Comparison of ENCODE assay signal across 13 mouse cellular contexts in genomic region chr6:55539196-55539595, GRCm38 (mm10).
DNase-seq lines count a peak whose midpoint lies in the region; ATAC-seq and TF ChIP-seq lines count a peak whose summit lies in the region.
"Had no signal": no experiment of that assay in that cellular context is flagged by ENCODE, and none has a peak within 500 bp of the region (broad histone marks: within the 10 kb centered on the region; RNA-seq: fewer than 3 reads in every experiment).

No protein-coding gene starts in this region.

- H3K4me3 ChIP-seq in midbrain, embryonic 10.5 days, result 0 out of 2 replicates have a peak overlapping the region, but pooled peaks have one; percentile 11
- no peak overlapping the region for H3K4me3 ChIP-seq in lung, postnatal 0 days (ENCODE audit: low read depth, low read length)
- no peak overlapping the region for H3K4me3 ChIP-seq in intestine, embryonic 16.5 days (ENCODE audit: low read length)
- H3K4me3 ChIP-seq: limb, embryonic 15.5 days; stomach, embryonic 15.5 days had no signal

- intact Hi-C loops in left cerebral cortex, postnatal 25 days (cut with DNase I), result loop anchor here (5.0 kb wide), 2 partner anchors 53 to 143 kb away; partner anchors contain the start of gene Neurod6

- peaks cover 20% of the 10 kb centered on the region for H3K4me1 ChIP-seq in midbrain, embryonic 10.5 days
- H3K4me1 ChIP-seq in lung, postnatal 0 days (ENCODE audit: insufficient read depth, low read depth, low read length), result no peaks in the 10 kb centered on the region
- H3K4me1 ChIP-seq in intestine, embryonic 16.5 days (ENCODE audit: control insufficient read depth, insufficient read depth, low read length), result no peaks in the 10 kb centered on the region
- H3K4me1 ChIP-seq: limb, embryonic 15.5 days; stomach, embryonic 15.5 days had no signal

- DNase-seq in cerebellum, postnatal 10 days, result peak; percentile 34 to 43
- DNase-seq in cerebellum, adult 18-20 months, result no peak
- DNase-seq in left cerebral cortex, postnatal 25 days (ENCODE audit: low spot score in 2 of 2), result peak; percentile 34 to 51
- no peak for DNase-seq in left cerebral cortex, adult 11 months (ENCODE audit: low spot score)
- peak; percentile 44 for DNase-seq in midbrain, embryonic 10.5 days (ENCODE audit: low spot score)
- DNase-seq in right cerebral cortex, postnatal 4 days, result peak; percentile 35
- no peak for DNase-seq in lung, postnatal 0 days (ENCODE audit: low spot score)
- DNase-seq: heart, adult 18-20 months; heart, postnatal 4 days had no signal

- H3K4me2 ChIP-seq in lung, postnatal 0 days (replicated peaks; ENCODE audit: low read depth, low read length), result no peak overlapping the region
- no peak overlapping the region for H3K4me2 ChIP-seq in intestine, embryonic 16.5 days (ENCODE audit: low read depth, low read length)
- H3K4me2 ChIP-seq: limb, embryonic 15.5 days; stomach, embryonic 15.5 days had no signal

- H3K27me3 ChIP-seq in midbrain, embryonic 10.5 days (ENCODE audit: low read depth, poor library complexity, severe bottlenecking), result no peaks in the 10 kb centered on the region
- H3K27me3 ChIP-seq in lung, postnatal 0 days (replicated peaks; ENCODE audit: insufficient read depth, low read length), result no peaks in the 10 kb centered on the region
- no peaks in the 10 kb centered on the region for H3K27me3 ChIP-seq in intestine, embryonic 16.5 days (replicated peaks; ENCODE audit: control insufficient read depth, insufficient read depth, low read length)
- H3K27me3 ChIP-seq: limb, embryonic 15.5 days; stomach, embryonic 15.5 days had no signal

- H3K27ac ChIP-seq in midbrain, embryonic 10.5 days (replicated peaks), result peak overlapping the region; percentile 55
- no peak overlapping the region for H3K27ac ChIP-seq in lung, postnatal 0 days (ENCODE audit: low read length)
- no peak overlapping the region for H3K27ac ChIP-seq in intestine, embryonic 16.5 days (ENCODE audit: low read length)
- H3K27ac ChIP-seq: kidney, postnatal 0 days; limb, embryonic 15.5 days; stomach, embryonic 15.5 days had no signal

- no peak for TF ChIP-seq EP300 in lung, postnatal 0 days (IDR thresholded peaks at IDR 0.05)

- H3K9ac ChIP-seq in lung, postnatal 0 days (replicated peaks; ENCODE audit: low read depth), result no peak overlapping the region
- no peak overlapping the region for H3K9ac ChIP-seq in intestine, embryonic 16.5 days (ENCODE audit: low read depth, low read length)
- H3K9ac ChIP-seq: limb, embryonic 15.5 days; stomach, embryonic 15.5 days had no signal

- H3K36me3 ChIP-seq in midbrain, embryonic 10.5 days, result no peaks in the 10 kb centered on the region
- no peaks in the 10 kb centered on the region for H3K36me3 ChIP-seq in lung, postnatal 0 days (ENCODE audit: insufficient read depth, low read length)
- no peaks in the 10 kb centered on the region for H3K36me3 ChIP-seq in intestine, embryonic 16.5 days (ENCODE audit: control insufficient read depth, insufficient read depth, low read length)
- H3K36me3 ChIP-seq: limb, embryonic 15.5 days; stomach, embryonic 15.5 days had no signal

- no peaks in the 10 kb centered on the region for H3K9me3 ChIP-seq in midbrain, embryonic 10.5 days (replicated peaks)
- H3K9me3 ChIP-seq in lung, postnatal 0 days (ENCODE audit: low read length), result no peaks in the 10 kb centered on the region
- no peaks in the 10 kb centered on the region for H3K9me3 ChIP-seq in intestine, embryonic 16.5 days (ENCODE audit: control insufficient read depth, low read length)
- H3K9me3 ChIP-seq: limb, embryonic 15.5 days; stomach, embryonic 15.5 days had no signal

- TF ChIP-seq CTCF in lung, postnatal 0 days (IDR thresholded peaks at IDR 0.05), result no peak

- ATAC-seq in lung, postnatal 0 days, result no peak
- no peak for ATAC-seq in intestine, embryonic 16.5 days

- WGBS in midbrain, embryonic 10.5 days, result 50% methylated on average over 10 of the region's 10 CpGs
- 60% methylated on average over 10 of the region's 10 CpGs for WGBS in lung, postnatal 0 days
- whole genome bisulfite sequencing in intestine, embryonic 16.5 days, result 46% methylated on average over 10 of the region's 10 CpGs

Comparison
In these comparisons a context has a peak if more than half of its experiments do, and no peak if none do; other contexts are left out.
1. DNase-seq: peak in cerebellum, postnatal 10 days (2 of 2), left cerebral cortex, postnatal 25 days (2 of 2), midbrain, embryonic 10.5 days (single experiment) and right cerebral cortex, postnatal 4 days (single experiment); none in cerebellum, adult 18-20 months (0 of 2), left cerebral cortex, adult 11 months (single experiment) and lung, postnatal 0 days (single experiment).